Mouse (Mus musculus) hindbrain, embryonic 15.5 days (tissue): ENCODE measurements at regions not wholly inside any gene's neighbourhood (a gene's known extent, or its start where the extent isn't known, plus 50 kb on each side); places are given as distances from the start of the nearest gene placed in this dataset.

ENCODE experiments used
- ATAC-seq: fragments of 200-750 bp; cut with Nextera tagmentation; 2 replicates; pipeline ENCODE4 v1.8.0; 2017; ENCODE audit warnings: low read depth, moderate number of reproducible peaks, moderate TSS enrichment; ENCODE audit not compliant: low FRiP score
- H3K27ac ChIP-seq: fragments of 300-500 bp; sonication (generic); replicated peaks from 2 replicates; pipeline ENCODE4 v1.5.1; 2015; ENCODE audit warnings: mild to moderate bottlenecking, inconsistent platforms
- H3K27me3 ChIP-seq: fragments of 300-500 bp; sonication (generic); 2 replicates; pipeline ENCODE4 v1.6.1; 2015; ENCODE audit warnings: control low read depth, inconsistent platforms
- H3K36me3 ChIP-seq: fragments of 300-500 bp; sonication (generic); 2 replicates; pipeline ENCODE4 v1.6.1; 2015; ENCODE audit warnings: control low read depth, inconsistent platforms
- H3K4me1 ChIP-seq: fragments of 300-500 bp; sonication (generic); replicated peaks from 2 replicates; pipeline ENCODE4 v1.6.1; 2015; ENCODE audit warnings: control low read depth, inconsistent platforms
- H3K4me2 ChIP-seq: fragments of 300-500 bp; sonication (generic); 2 replicates; pipeline ENCODE4 v1.6.1; 2015; ENCODE audit warnings: moderate library complexity, mild to moderate bottlenecking, inconsistent platforms
- H3K4me3 ChIP-seq: fragments of 300-500 bp; sonication (generic); 2 replicates; pipeline ENCODE4 v1.5.1; 2015; ENCODE audit warnings: mild to moderate bottlenecking, inconsistent platforms
- H3K9ac ChIP-seq: fragments of 300-500 bp; sonication (generic); 2 replicates; pipeline ENCODE4 v1.6.1; 2015; ENCODE audit warnings: inconsistent platforms
- H3K9me3 ChIP-seq: fragments of 300-500 bp; sonication (generic); 2 replicates; pipeline ENCODE4 v1.6.1; 2016; ENCODE audit warnings: control low read depth, inconsistent platforms
- WGBS: fragments of 180-500 bp; shearing (Covaris S2); methylation state at CpG from one replicate; pipeline ENCODE4 v1.1.7; 2015; 5-methylcytosine and 5-hydroxymethylcytosine counted together

- H3K27ac ChIP-seq, result no peak overlapping the region
- 67% methylated on average over 2 of the region's 2 CpGs for WGBS
- ATAC-seq, result no peak
- H3K9ac ChIP-seq, result no peak overlapping the region
- no peaks in the 10 kb centered on the region for H3K9me3 ChIP-seq
- H3K4me3 ChIP-seq, result no peak overlapping the region
- peaks cover 9% of the 10 kb centered on the region for H3K4me1 ChIP-seq
- H3K4me2 ChIP-seq, result no peak overlapping the region
- no peaks in the 10 kb centered on the region for H3K27me3 ChIP-seq
- no peaks in the 10 kb centered on the region for H3K36me3 ChIP-seq
Measured at GRCm38 (mm10) chr19:56235040-56235439, 51.9 kb upstream of the Habp2 start.
